Mouse (Mus musculus): ENCODE measurements at regions not wholly inside any gene's neighbourhood (a gene's known extent, or its start where the extent isn't known, plus 50 kb on each side); places are given as distances from the start of the nearest gene placed in this dataset.

GRCm38 (mm10) chr14:97694238-97694637, 475.3 kb downstream of the Dach1 start:
- no peak for DNase-seq

DNA sequence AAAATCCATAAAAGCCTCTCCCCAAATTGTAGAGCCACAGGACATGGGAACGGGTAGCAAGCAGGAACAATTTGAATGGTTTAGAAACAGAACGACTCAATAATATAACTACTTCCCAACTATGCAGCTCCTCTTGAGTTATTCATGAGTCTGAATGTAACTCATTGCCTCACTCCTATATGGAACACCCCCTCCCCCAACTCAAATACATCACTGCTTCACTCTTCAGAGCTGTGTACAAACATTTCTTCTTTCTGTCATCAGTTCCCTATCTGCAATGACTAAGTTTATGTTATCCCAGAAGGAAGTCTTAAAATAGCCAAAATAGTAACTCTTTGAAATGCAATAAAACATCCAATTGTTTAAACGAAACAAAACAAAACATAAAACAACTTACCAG, 484.9 kb downstream of the Dach1 start:
- no peak for DNase-seq

DNA sequence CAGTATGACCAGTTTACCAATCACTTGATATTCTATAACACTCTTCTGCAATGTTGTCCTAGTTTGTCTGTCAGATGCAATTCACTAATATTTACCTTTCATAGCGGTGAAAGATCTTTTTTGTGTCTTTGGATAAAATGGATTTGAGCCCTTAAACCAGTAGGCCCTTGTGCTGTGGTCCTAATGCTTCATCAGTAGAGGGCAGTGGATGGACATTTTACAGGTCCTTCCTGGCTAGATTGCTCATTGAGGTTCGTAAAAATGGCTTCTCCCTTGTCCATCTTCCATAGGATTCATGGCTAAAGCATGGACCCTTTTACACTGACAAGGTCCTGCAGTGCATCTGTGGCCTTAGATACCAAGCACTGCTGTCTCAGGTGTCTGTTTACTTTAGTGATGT, 501.8 kb downstream of the Dach1 start:
- peak; percentile 6 for DNase-seq

DNA sequence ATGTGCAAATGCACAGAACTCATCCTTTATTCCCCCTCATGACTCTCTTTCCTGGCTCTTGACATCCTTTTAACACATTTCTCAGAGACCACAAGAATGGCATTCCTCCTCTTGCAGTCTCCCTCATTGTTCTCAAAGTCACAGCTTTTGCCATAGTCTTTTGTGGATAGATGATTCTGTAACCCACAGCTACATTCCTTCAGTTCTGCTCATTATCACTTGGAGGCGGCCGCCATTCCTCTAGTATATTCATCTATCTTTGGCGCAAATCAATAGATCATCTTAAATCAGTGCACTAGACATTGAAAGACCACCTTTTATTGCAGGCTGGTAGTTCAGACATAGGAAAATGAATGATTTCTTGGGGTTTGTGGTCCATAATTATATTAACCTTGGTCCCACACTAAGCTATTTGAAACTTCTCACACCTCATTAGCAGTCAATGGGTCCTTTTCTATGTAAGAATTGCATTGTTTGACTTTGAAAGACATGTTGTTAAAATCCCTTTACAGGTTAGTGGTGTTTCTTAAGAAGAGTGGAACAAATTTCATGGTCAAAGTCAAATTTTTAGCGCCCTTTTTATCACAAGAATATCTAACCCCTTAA, 531.3 kb downstream of the Dach1 start:
- no peak for DNase-seq

DNA sequence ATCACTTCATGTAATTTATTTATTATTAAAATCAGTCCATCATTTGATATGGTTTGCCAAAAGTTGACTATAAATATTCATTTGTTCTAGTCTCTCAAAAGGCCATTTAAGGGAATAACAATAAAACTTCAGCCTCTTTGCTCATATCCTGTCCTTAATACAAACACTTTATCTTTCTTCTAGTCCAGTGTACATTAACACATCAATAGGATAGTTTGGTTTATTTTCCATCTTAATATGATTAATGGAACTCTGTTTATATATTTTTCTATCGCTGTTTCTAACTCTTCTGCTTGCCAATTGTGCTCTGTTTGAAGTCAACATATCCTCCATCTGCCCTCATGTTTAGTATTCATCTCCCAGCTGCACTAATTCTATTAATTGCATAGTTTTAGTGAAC, 558.1 kb downstream of the Dach1 start:
- no peak for DNase-seq

DNA sequence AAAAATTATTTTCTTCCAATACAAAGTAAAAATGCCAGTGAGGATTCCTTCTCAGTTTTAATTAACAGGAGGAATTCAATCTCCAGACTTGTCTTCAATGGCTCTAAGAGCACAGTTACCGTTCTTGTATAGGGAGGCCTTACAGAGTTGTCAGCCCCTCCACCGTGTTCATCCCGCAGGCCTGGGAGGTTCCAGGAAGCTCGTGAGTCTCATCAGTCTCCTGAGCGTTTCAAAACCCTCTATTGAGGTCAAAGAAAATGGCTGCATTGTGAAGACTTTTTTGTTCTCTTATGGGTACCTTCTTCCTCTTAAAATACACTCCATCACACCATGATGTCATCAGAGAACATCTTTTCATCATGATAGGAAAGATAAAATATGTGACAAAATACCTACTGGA, 572.9 kb downstream of the Dach1 start:
- no peak for DNase-seq

DNA sequence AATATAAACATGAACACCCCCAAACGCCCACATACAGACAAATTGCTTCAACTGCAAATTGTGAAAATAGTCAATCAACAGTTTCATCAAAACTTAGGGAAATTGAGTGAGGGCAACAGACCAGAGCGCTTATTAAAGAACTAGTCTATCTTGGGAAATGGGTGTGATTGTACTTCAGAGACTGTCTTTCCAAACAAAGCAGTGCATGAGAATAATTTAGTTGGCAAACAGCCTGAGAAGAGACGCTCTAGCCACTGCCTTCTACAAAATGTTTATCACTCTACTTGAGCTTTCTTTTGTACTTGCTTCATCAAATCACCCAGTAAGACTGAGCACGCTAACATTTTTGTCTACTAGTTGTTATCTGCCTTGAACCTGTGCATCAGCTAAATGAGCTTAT, 581.0 kb downstream of the Dach1 start:
- no peak for DNase-seq

DNA sequence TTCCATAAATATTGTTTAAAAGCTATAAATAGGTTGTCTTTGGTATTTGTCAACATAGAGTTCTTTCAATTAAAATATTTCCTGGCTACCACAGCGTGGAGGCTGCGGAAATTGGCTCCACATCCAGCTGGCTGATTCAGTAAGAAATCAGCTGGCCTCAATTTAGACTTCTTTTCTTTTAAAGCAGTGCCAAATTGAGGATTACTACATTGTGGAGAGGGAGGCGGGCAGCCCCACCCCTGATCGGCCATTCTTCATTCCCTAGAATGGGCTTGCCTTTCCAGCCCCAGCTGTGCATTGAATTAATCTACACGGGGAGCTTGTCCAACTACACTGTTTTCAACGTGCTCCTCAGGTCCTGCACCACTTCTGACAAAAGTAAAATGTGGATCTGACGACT, 581.4 kb downstream of the Dach1 start:
- DNase-seq = no peak

DNA sequence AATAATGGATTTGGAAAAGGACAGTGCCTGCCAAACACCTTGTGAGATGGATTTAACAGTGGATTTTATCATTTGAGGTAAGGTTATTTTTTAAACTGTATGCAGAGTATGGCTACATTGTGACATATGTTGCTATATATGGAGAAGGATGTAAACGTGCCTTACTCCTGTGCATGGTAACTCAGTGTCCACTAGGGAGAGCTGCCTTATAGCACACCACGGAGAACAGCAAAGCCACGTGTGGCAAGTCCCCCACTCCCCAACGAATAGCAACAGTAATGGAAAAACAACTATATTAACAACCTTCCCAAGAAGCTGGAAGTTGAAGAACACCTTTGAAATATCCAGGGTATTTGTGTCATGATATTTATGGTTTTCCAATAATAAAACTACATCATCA, 582.6 kb downstream of the Dach1 start:
- no peak for DNase-seq

GRCm38 (mm10) chr14:97570274-97570673, 599.3 kb downstream of the Dach1 start:
- DNase-seq = no peak

DNA sequence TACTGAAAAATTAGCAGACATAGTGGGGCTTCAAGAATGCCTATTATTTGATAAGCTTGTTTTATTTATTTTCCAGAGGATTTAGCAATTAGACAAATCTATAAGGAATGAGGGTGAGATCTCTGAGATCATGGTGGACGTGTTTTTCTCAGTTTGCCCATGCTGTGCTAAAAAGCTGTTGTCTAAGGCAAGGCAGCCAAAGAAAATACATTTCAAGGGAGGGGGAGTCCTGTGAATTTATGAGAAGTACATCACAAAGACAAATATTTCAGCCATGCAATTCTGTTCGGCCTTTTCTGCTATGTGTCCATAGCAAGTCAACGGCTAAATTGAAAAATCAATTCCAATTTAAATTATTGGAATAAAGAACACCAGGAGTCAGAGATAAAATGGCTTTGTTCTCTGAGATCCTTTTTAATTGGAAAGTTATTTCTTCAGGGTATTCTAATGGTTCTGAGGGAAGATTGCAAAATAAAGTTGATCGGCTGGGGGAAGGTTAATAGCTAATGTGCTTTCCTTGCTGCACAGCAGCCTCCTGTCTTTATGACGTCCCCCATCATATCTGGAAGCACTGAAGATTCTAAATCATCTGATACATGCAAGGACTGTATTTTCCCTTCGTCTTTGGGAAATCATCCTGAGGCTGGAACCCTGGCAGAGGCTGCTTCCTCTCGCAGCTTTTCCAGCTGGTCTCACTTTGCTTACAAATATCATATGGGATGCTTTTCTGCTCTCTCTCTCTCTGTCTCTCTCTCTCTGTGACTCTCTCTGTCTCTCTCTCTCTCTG, 609.3 kb downstream of the Dach1 start:
- no peak for DNase-seq

DNA sequence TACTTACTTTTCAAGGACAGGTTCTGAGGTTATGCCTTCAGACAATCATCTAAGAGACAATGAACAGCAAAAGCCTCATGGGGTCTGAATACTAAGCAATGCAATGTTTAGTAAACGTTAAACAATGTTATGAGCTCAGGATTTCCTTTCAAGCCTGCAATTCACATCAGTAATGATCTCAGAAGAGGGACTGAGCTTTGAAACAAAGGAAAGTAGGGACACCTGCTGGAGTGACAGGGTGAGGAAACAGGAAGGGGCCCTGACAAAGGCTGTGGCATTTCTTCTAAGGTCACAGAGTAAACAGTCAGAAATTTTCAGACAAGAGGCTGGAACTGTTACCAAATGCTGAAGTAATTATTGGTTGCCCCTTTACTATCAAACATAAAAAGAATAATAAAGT, 610.0 kb downstream of the Dach1 start:
- no peak for DNase-seq

- DNase-seq = no peak
Observed at GRCm38 (mm10) chr14:97558289-97558688, 611.3 kb downstream of the Dach1 start.

DNA sequence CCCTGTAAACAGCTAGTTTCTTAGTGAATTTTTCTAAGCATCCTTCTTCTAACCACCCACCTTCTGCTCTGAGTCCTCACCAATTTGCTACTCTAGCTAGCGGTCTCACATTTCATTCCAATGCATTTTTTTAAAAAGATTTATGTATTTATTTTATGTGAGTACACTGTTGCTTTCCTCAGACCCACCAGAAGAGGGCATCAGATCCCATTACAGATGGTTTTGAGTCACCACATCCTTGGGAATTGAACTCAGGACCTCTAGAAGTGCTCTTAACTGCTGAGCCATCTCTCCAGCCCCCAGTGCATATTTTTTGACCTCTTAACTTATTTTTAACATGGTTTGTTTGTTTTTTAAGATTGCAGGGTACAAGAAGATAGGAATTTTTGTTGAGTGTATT, 611.7 kb downstream of the Dach1 start:
- no peak for DNase-seq

DNA sequence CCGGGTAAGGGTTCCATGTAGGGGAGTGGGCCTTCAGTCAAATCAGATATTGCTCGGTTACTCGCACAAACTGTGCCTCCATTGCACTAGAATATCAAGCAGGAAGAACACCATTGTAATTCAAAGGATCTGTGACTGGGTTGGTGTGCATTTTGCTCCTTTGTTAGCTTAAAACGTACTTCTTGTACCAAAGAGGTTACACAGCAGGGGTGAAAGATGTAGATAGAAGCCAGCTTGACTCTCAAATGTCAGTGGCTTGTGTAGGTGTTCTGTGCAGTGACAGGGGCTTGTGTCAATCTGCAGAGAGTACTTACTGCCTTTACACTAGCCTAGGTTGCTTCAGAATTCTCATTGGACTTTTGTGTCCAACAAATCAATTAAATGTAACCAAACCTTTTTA, 623.3 kb downstream of the Dach1 start:
- DNase-seq = no peak

DNA sequence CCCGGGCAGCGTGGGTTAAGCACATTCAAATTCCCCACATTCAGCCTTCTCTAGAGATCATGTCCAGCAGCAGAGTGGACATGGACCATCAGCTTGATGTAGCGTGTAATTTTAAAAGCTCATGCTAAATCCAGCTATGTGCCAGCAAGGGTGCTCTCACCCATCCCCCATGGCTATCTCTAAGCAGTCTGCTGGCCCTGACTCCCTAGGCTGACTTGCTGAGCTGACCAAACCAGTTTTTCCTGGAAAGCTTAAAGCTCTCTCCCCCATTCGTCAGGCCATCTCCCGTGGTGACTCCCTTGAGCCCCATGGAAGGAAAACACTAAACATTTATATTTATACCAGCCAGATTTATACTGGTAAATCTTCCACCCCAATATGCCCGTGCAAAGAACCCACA, 625.3 kb downstream of the Dach1 start:
- no peak for DNase-seq

DNA sequence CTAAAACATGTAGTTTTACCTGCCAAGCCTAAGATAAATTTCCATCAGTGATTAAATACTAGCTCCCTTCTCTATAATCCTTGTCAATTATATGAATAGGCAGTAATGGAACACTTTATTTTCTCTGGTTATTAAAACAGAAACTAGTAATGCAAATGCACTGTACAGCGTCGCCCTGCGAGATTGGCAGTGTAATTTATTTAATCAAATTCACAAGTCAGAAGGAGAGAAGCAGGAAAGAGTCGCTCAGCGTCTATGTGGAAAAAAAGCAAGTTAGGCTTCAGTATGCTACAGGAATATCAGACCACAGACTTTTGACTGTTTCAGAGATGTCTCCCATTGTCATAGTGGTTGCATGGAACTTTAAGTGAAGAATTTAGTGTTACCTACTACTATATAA, 632.6 kb downstream of the Dach1 start:
- no peak for DNase-seq

GRCm38 (mm10) chr14:97511318-97511717, 658.2 kb downstream of the Dach1 start:
- no peak for DNase-seq

DNA sequence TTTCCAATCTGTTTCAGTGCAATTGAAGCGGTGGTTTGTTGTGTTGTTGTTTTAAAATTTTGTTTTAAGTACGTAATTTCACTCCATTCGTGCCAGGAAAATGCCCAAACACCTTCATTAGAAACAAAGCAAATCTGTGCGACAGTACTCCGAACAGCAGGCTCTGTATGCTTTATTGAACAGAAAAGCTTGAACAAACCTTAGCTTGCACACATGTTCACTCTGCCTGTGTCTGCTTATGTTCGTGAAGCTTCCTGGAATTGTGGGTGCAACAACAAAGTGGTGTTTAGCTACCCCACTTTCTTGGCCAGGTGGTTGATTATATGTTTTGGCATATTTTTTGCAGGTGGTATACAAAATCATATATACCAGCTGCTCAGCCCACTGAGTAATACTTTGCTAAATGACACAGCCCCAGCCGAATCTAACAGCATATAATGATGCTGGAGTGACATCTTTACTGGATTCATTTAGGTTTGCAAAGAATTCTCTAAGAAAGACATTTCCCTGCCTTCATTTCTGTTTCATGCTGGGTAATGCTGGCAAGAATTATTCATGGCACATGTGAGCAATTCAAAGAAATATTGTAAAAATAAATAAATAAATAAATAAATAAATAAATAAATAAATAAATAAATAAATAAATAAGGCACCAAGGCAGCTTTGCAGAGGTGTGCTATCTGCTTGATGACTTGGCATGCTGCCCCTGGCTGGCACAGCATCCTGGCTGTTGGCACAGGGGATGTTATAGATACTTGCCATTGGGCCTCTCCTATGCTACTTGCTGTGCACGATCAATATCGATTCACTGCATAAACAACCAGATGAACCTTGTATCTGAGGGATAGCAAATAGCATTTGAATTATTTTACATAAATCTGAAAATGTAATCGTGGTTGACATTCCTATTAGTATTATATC, 679.9 kb downstream of the Dach1 start:
- DNase-seq = no peak

DNA sequence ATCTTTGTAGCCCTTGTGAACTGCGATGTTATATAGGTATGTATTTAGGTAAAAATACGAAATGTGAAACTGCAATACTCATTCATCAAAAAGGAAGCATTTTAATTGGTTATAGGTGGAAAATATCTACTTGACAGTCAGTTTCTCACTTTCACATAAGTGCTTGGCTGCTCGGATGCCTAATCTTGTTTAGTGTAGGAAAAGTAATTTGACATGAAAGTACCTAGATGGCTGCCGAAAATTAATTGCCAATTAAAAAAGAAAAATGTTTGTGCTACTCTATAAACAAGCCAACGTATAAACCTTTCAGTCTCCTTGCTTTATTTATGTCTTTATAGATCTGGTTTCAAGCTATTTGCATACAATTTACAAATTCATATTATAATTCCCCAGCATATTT, 691.3 kb downstream of the Dach1 start:
- DNase-seq = no peak

DNA sequence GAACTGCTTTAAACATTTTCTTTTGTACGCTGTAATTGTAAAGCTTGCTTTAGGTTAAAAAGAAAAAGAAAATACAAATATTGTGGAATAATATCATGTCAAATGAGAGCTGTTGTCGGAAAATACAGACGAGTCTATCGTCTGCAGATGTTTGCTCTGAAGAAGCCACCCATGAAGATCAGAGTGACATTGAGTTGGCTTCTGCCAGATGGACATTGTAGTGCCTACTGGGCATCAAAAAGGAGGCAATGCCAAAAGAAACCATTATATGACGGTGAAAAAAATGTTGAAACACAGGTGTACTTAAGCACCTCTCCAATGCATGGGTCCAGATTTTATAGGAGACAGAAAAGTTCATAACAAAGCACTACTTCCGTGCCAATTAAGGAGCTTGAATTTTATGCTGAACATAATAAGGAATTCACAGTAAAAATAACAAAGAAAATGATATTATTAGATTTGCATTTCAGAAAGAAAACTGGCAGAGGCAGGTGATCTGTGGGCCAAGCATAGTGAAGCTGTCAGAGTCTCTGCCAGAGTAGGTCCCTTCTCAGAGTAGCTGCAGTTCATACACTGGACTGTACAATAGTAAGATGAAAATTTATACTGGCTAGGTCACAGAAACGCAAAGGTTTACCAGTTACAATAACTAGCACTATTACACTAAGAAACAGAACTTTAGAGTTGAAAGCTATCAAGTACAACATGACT, 718.9 kb downstream of the Dach1 start:
- DNase-seq = no peak

DNA sequence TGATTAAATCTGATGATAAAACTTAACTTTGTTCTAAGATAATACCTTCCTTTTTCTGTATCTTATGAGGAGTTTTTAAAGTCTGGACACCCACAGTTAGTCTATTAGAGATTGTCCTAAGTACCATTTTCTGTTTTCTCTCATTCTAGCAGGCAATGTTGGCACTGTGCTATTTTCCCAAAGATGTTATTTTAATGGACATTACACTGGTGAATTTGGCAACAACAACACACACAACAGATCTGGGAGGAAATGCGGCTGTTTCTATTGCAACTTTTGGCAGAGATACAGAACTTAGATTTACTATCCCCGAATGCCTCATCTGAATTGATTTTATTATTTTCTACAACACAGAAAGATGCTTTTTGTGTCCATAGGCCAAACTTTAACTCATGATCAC, 720.9 kb downstream of the Dach1 start:
- DNase-seq = no peak

DNA sequence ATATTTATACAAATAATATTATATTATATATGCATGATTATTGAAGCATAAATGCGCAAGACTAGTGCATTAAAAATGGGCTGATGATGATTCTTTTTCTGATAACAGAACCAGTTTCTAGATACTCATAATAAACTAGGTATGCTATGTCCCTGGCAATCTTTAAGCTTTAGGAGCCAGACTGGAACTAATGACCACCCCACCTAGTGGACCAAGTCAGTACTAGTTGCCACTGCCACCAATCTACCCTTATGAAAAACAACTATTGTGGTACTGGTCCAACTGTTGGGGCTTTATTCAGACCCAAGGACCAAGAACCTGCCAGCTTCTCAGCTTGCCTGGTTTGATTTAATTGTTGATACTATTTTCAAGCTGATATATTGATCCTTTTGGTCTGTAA, 722.8 kb downstream of the Dach1 start:
- DNase-seq = no peak
